Mouse (Mus musculus): ENCODE data around the gene Heatr6. TPM values are rescaled to one million over a fixed set of nuclear protein-coding genes. Genes with fewer than 3 reads are reported as not detected.

Gene Heatr6
- polyA plus RNA-seq, 1 experiment, result not detected

DNA sequence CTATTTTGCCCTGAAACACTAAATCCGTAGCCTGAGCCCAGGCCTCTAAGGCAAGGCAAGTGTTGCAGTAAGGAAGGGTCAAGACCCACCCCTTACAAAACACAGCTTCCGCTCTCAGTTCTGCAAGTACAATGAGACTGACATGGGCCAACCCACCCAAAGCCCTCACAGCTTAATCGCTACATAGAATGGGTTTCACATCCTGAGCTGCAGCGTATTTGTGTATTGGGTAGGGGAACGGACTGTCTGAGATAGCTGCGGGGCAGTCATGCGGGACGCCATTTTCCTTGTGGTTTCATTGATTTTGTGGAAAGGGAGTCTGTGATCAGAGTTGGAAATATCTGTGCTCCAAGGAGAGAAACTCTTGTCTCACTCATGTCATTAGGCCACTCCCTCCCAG, 56.9 kb downstream of the Heatr6 start:
- TF ChIP-seq POLR2A (IDR thresholded peaks at IDR 0.05; ENCODE audit: insufficient read depth, low read depth, low read length) (no peak), CTCF (IDR thresholded peaks at IDR 0.05; ENCODE audit: insufficient read depth, low read depth, low read length) (no peak)
- H3K4me3 ChIP-seq (ENCODE audit: insufficient read depth, low read depth, low read length), result no peak overlapping the region
- WGBS, result 82% methylated on average over 8 of the region's 8 CpGs

DNA sequence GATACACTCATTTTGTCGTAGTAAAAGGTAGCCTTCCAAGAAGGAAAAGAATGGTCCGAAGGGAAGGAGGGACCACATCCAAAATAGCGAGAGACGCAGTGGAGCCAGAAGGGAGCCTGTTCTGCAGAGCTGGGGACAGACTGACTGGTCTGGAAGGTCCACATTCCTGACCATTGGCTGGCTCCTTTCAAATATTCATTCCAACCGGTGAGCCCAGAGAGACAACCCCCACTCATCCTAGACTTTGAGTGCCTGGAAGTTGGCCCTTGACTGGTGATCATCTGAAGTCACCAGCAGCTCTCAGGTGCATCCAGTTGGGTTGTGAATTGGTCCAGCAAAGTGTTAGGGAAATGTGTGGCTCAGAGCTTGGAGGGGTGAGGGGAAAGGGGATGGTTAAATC, 61.7 kb downstream of the Heatr6 start:
- Histone ChIP-seq H3K27ac (ENCODE audit: insufficient read depth, low read depth, low read length) (no peak overlapping the region), H3K4me3 (ENCODE audit: insufficient read depth, low read depth, low read length) (no peak overlapping the region), H3K4me1 (ENCODE audit: control insufficient read depth, insufficient read depth, low read length) (no peaks in the 10 kb centered on the region)
- TF ChIP-seq POLR2A (IDR thresholded peaks at IDR 0.05; ENCODE audit: insufficient read depth, low read depth, low read length) (no peak), CTCF (IDR thresholded peaks at IDR 0.05; ENCODE audit: insufficient read depth, low read depth, low read length) (no peak)
- 87% methylated on average over 5 of the region's 5 CpGs for WGBS

More for the DNA sequence above, 56.9 kb downstream of the Heatr6 start:
- Histone ChIP-seq H3K27ac (ENCODE audit: insufficient read depth, low read depth, low read length) (no peak overlapping the region), H3K4me1 (ENCODE audit: control insufficient read depth, insufficient read depth, low read length) (no peaks in the 10 kb centered on the region)

DNA sequence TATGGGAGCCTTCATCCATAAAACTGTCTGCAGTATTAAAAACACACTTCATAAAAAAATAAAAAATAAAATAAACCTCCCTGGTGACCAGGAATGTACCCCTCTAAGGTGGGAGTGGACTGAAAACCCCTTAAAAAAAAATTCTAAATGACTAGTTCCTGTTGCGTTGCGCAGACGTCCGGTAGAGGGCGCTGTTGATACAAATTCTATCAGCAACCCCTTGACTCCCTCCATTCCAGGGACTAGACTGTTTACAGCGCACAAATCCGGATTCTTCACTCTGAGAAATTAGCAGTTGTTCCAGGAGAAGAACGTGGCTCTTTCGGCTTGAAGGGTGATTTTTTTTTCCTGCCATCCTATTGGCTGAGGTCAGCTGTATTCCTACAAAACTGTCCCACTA, 62.1 kb downstream of the Heatr6 start:
- Histone ChIP-seq H3K4me3 (ENCODE audit: insufficient read depth, low read depth, low read length) (no peak overlapping the region), H3K27ac (ENCODE audit: insufficient read depth, low read depth, low read length) (no peak overlapping the region), H3K4me1 (ENCODE audit: control insufficient read depth, insufficient read depth, low read length) (no peaks in the 10 kb centered on the region)
- TF ChIP-seq CTCF (IDR thresholded peaks at IDR 0.05; ENCODE audit: insufficient read depth, low read depth, low read length) (no peak), POLR2A (IDR thresholded peaks at IDR 0.05; ENCODE audit: insufficient read depth, low read depth, low read length) (no peak)
- WGBS, result 2% methylated on average over 9 of the region's 9 CpGs

DNA sequence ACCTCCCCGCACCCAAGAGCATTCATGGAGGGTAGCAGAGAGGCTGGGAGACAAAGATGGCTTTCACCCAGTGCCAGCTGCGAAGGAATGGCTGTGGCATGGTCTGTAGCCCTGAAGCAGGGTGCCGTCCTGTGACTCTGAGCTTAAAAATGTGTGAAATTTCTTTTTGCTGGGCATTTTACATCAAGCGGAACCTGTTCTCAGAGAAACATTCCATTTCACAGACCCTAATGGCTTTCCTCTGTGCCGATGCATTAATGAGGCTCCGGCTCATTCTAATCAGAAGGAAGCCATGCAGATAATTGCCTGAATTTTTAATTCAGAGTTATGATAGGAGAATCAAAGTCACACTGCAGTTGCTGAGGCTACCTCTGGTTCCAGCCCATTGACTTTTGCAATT, 63.6 kb downstream of the Heatr6 start:
- WGBS, result 45% methylated on average over 6 of the region's 6 CpGs
- H3K4me3 ChIP-seq (ENCODE audit: insufficient read depth, low read depth, low read length), result no peak overlapping the region
- no peak for TF ChIP-seq CTCF (IDR thresholded peaks at IDR 0.05; ENCODE audit: insufficient read depth, low read depth, low read length)
- no peak for TF ChIP-seq POLR2A (IDR thresholded peaks at IDR 0.05; ENCODE audit: insufficient read depth, low read depth, low read length)
- no peaks in the 10 kb centered on the region for H3K4me1 ChIP-seq (ENCODE audit: control insufficient read depth, insufficient read depth, low read length)
- H3K27ac ChIP-seq (ENCODE audit: insufficient read depth, low read depth, low read length), result no peak overlapping the region

DNA sequence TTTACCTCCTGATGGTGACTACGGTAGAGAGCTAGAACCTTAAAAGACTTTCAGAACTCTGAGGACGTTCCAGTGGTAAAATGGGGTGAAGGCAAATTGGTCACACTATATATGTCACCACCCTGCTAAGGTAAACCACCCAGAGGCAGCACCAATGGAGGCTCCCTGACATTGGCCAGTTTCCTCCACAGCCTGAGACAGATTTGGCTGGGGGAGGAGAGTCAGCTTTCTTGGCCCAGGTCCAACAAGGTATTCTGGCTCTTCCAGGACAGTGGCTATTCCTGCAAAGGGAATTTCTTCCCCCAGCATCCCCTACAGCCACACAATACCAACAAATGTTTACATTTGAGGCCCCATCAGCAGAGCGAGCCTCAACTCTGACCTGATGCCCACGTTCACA, 64.5 kb downstream of the Heatr6 start:
- TF ChIP-seq CTCF (IDR thresholded peaks at IDR 0.05; ENCODE audit: insufficient read depth, low read depth, low read length) (no peak), POLR2A (IDR thresholded peaks at IDR 0.05; ENCODE audit: insufficient read depth, low read depth, low read length) (no peak)
- H3K27ac ChIP-seq (ENCODE audit: insufficient read depth, low read depth, low read length), result no peak overlapping the region
- 79% methylated on average over 4 of the region's 4 CpGs for WGBS
- H3K4me1 ChIP-seq (ENCODE audit: control insufficient read depth, insufficient read depth, low read length), result no peaks in the 10 kb centered on the region
- no peak overlapping the region for H3K4me3 ChIP-seq (ENCODE audit: insufficient read depth, low read depth, low read length)

DNA sequence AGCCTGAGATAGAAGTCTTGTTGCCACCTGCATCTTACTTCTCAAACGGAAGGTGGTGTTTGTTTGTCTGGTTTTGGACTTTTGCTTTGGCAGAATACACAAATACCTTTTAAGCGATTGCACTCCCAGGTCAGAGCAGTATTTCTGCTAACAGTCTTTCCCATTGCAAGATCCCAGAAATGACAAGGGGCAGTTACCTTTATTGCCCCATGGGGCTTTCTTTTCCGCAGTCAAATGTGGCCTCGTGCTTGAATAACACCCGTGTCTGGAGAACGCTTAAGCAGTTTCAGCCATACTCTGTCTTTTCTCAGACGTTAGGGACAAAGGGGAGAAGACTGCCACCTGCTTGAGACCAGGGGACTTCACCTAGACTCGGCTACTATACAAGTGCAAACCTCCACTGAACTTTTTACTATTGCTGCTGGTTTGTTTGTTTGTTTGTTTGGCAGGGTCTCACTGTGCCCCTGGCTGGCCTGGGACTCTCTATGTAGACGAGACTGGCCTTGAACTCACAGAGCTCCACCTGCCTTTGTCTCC, 65.2 kb downstream of the Heatr6 start:
- H3K4me1 ChIP-seq (ENCODE audit: control insufficient read depth, insufficient read depth, low read length), result no peaks in the 10 kb centered on the region
- no peak overlapping the region for H3K27ac ChIP-seq (ENCODE audit: insufficient read depth, low read depth, low read length)
- H3K4me3 ChIP-seq (ENCODE audit: insufficient read depth, low read depth, low read length), result no peak overlapping the region
- 73% methylated on average over 9 of the region's 9 CpGs for WGBS
- no peak for TF ChIP-seq POLR2A (IDR thresholded peaks at IDR 0.05; ENCODE audit: insufficient read depth, low read depth, low read length)
- no peak for TF ChIP-seq CTCF (IDR thresholded peaks at IDR 0.05; ENCODE audit: insufficient read depth, low read depth, low read length)

DNA sequence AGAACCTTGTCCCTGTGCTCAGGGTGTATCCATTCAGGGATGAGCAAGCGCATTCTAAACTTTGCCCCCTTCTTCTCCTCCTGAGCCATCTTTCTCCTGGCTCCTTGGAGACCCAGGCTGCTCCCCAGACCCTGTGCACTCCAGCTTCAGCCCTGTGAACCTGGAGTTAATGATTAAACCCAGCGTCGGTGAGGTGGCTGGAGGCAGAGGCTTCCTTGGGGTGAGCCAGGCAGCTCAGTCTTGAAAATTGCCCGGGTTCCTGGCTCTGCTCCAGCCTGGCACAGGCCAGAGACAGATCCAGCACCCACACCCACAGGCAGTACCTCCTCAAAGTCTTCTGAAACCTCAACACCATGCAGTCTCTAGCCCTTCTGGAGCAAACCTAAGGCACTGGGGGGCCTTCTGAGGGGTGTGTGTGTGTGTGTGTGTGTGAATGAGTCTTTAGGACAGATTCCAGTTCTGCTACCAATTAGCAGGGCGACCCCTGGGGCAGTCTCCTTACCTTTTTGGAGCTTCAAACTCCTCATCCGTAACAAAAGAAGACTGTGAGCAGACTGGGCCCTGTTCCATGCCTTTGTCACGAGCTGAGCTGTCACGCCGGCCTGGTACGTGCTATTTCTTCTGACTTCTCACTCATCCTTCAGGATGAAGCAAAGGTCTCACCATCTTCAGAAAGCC, 66.4 kb downstream of the Heatr6 start:
- Histone ChIP-seq H3K4me1 (ENCODE audit: control insufficient read depth, insufficient read depth, low read length) (no peaks in the 10 kb centered on the region), H3K4me3 (ENCODE audit: insufficient read depth, low read depth, low read length) (no peak overlapping the region), H3K27ac (ENCODE audit: insufficient read depth, low read depth, low read length) (no peak overlapping the region)
- TF ChIP-seq POLR2A (IDR thresholded peaks at IDR 0.05; ENCODE audit: insufficient read depth, low read depth, low read length), result no peak
- TF ChIP-seq CTCF (IDR thresholded peaks at IDR 0.05; ENCODE audit: insufficient read depth, low read depth, low read length), result no peak
- WGBS, result 48% methylated on average over 10 of the region's 10 CpGs

DNA sequence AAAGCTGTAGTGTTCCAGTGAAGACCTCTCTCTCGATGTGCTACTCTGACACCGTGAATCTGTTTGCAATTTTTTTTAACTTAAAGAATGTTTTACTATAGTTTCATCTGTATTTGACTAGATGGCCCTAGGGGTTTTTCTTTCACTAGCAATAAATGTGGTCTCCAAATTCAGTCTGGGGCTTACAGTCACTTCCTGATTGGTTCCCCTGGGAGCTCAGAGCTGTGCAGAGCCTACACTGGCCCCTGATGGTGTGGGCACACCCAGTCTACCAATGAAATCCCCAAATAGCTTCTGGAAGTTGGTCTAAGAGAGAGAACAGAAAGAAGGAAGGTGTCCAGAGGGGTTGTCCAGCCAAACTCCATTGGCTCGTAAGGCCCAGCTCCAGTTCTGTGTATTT, 72.6 kb downstream of the Heatr6 start:
- WGBS, result 92% methylated on average over 3 of the region's 3 CpGs
- no peak for TF ChIP-seq POLR2A (IDR thresholded peaks at IDR 0.05; ENCODE audit: insufficient read depth, low read depth, low read length)
- no peak for TF ChIP-seq CTCF (IDR thresholded peaks at IDR 0.05; ENCODE audit: insufficient read depth, low read depth, low read length)
- Histone ChIP-seq H3K4me3 (ENCODE audit: insufficient read depth, low read depth, low read length) (no peak overlapping the region), H3K4me1 (ENCODE audit: control insufficient read depth, insufficient read depth, low read length) (no peaks in the 10 kb centered on the region), H3K27ac (ENCODE audit: insufficient read depth, low read depth, low read length) (no peak overlapping the region)

DNA sequence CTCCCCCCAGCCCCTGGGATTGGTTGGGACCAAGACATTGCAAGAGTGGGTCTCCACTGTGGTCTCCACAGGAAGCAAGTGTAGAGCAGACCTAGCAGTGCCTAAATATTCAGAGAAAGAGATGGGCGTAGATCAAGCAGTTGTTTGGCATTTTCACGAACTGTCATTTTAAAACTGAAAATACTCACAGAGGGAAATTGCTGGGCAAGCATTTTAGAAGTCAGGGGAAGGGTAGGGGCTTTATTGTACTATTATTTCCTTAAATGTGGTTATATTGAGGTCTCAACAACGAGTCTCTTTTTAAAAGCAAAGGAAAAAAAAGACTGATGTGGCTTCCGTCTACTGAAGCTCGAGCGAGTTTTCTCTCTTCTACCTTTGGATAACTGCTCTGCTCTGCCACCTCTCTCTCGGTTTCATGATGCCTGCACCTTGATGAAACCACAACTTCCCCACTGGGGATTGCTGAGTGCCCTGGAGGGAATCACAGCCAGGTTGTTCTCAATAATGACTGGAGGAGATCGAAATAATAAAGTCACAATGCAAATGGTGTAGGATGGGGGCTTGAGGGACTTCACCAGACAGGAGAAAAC, 75.2 kb downstream of the Heatr6 start:
- Histone ChIP-seq H3K4me1 (ENCODE audit: control insufficient read depth, insufficient read depth, low read length) (no peaks in the 10 kb centered on the region), H3K4me3 (ENCODE audit: insufficient read depth, low read depth, low read length) (no peak overlapping the region), H3K27ac (ENCODE audit: insufficient read depth, low read depth, low read length) (no peak overlapping the region)
- 80% methylated on average over 8 of the region's 8 CpGs for WGBS
- TF ChIP-seq CTCF (IDR thresholded peaks at IDR 0.05; ENCODE audit: insufficient read depth, low read depth, low read length), result no peak
- no peak for TF ChIP-seq POLR2A (IDR thresholded peaks at IDR 0.05; ENCODE audit: insufficient read depth, low read depth, low read length)

Data from olfactory bulb, adult 2 months (tissue).